Mouse (Mus musculus): ENCODE data around the gene Lrguk. TPM values are rescaled to one million over a fixed set of nuclear protein-coding genes. Genes with fewer than 3 reads are reported as not detected.

The Lrguk gene
- 0.70 and 0.91 TPM in 2 replicates for polyA plus RNA-seq (2012; rRNA removed)

DNA sequence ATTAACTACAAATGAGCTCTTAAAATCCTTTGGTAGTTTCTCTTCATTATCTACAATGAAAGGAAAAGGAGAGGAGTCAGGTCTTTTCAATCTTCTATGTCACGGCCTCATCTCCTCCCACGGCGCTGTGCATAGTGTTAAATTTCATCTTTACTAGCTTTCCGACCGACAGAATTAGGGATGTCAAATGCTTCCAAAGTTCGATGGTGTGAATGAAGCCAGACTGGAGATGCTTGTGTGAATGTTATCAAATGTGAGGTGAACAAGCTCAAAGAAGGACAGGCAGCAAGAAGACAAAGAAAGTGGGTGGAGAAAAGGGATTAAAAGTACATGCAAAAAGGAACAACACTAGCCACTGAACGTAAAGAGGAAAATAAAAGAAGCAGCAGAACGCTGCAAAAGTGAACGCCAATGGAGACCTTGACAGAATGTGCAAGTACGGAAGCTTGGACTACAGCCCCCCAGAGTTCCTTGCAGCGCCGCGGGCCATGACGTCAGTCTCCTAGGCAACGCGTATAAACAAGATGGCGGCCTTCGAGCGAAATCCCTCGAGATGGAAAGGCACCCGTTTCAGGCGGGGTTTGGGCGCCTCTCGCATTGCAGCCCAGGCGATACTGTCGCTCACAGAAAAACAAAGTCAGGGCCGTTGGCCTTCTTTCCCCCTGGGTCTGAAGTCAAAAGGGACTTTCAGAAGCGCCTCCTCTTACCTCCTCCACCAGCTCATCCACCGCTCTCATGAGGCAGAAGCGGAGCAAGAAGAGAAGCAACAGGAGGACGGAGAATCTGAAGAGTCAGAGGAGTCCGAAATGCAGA, at the start of gene Lrguk:
Gene Lrguk, plus strand, starts transcription at position 516 of the 813 bp plus-strand sequence.

DNA sequence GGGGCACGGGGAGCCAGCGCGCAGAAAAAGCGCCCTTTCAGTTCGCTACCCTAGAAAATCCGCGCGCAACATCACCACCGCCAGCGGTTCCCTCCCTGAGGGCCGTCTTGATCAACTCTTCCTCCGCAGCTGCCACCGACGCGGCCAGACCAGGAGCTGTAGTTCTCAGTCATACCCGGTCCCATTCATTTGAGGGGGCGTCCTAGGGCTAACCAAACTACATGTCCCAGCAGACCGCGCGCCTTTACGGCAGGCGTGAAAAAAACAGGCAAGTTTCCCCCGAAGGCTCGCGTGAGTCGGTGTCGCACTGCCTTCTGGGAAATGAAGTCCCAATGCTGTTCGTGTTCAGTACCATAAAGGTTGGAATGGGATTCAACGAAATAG, 147.6 kb downstream of the Lrguk start, which contains the start of gene Slc35b4:
Gene Slc35b4, minus strand, starts transcription at position 248 of the 384 bp plus-strand sequence.

Other genes with a start within 250 kb of the Lrguk start
- 22.9 and 34.4 TPM in 2 replicates for gene Slc35b4, start 147.7 kb downstream of the Lrguk start, polyA plus RNA-seq (2012; rRNA removed)

Measured in central nervous system, embryonic 11.5 days (tissue).